Mouse (Mus musculus) lung, postnatal 0 days (tissue): ENCODE results near the gene Sh3gl2. TPM values are rescaled to one million over a fixed set of nuclear protein-coding genes. Genes with fewer than 3 reads are reported as not detected.

Experiments
- ATAC-seq: fragments of 200-750 bp; cut with Nextera tagmentation; 2 replicates; pipeline ENCODE4 v1.8.0; 2017; ENCODE audit warnings: moderate library complexity
- DNase-seq: peaks from one replicate; pipeline ENCODE4 v3.0.0-alpha.2; 2016; ENCODE audit warnings: low spot score
- H3K27ac ChIP-seq: fragments of 300-500 bp; sonication (generic); 2 replicates; pipeline ENCODE4 v1.5.1; 2014; ENCODE audit warnings: antibody characterized with exemption, mild to moderate bottlenecking, low read length, mixed read lengths
- H3K27me3 ChIP-seq: fragments of 300-500 bp; sonication (generic); replicated peaks from 2 replicates; pipeline ENCODE4 v1.6.1; 2014; ENCODE audit warnings: low read length, mixed read lengths; ENCODE audit not compliant: insufficient read depth
- H3K36me3 ChIP-seq: fragments of 300-500 bp; sonication (generic); 2 replicates; pipeline ENCODE4 v1.6.1; 2014; ENCODE audit warnings: low read length, mixed read lengths; ENCODE audit not compliant: insufficient read depth
- H3K4me1 ChIP-seq: fragments of 300-500 bp; sonication (generic); 2 replicates; pipeline ENCODE4 v1.6.1; 2014; ENCODE audit warnings: antibody characterized with exemption, low read depth, low read length, mixed read lengths; ENCODE audit not compliant: insufficient read depth
- H3K4me2 ChIP-seq: fragments of 300-500 bp; sonication (generic); replicated peaks from 2 replicates; pipeline ENCODE4 v1.6.1; 2014; ENCODE audit warnings: low read depth, mild to moderate bottlenecking, low read length, moderate library complexity, mixed read lengths
- H3K4me3 ChIP-seq: fragments of 300-500 bp; sonication (generic); 2 replicates; pipeline ENCODE4 v1.5.1; 2014; ENCODE audit warnings: low read depth, low read length
- H3K9ac ChIP-seq: fragments of 300-500 bp; sonication (generic); replicated peaks from 2 replicates; pipeline ENCODE4 v1.6.1; 2014; ENCODE audit warnings: low read depth, mild to moderate bottlenecking
- H3K9me3 ChIP-seq: fragments of 300-500 bp; sonication (generic); 2 replicates; pipeline ENCODE4 v1.6.1; 2016; ENCODE audit warnings: low read length, mixed read lengths
- CTCF ChIP-seq: IDR thresholded peaks from 2 replicates; pipeline ENCODE4 v1.5.1; 2016; ENCODE audit warnings: antibody characterized with exemption, mild to moderate bottlenecking
- EP300 ChIP-seq: IDR thresholded peaks from 2 replicates; pipeline ENCODE4 v1.6.1; 2016; ENCODE audit warnings: antibody characterized with exemption, mild to moderate bottlenecking, control low read depth
- WGBS: fragments of 180-500 bp; shearing (Covaris S2); extraction: QIAGEN DNeasy Blood & Tissue Kit; methylation state at CpG from one replicate; pipeline ENCODE4 v1.1.7; 2014; 5-methylcytosine and 5-hydroxymethylcytosine counted together
- polyA plus RNA-seq: library from polyadenylated mRNA; unstranded; fragments of >200 nt; fragmentation: Nextera tagmentation; extraction: Ambion mirVana; gene quantifications from 2 replicates; pipeline ENCODE4 v1.2.1, GENCODE M21; 2015

Sh3gl2 gene
- polyA plus RNA-seq, 1 experiment from 2014 or later, result 1.2 TPM

DNA sequence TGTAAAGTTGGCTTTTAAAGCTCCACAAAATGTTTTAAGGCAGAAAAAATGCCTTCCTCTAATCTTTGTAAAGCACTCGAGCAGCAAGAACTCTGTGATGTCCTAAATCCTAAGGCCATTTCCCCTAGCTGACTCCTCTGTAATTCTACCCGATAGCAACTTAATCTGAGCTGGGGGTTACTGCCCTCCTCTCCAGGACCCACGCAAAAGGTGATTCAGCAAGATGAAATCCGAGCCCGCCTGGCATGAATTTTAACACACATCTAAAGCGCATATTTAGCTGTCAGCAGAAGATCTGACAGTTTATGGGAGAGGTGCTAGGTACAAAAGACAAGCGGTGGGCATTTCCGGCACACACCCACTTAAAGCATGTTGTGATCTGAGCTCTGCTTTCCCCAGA is 229.8 kb downstream of the Sh3gl2 start:
- Histone ChIP-seq H3K27ac (no peak overlapping the region), H3K4me1 (no peaks in the 10 kb centered on the region), H3K4me3 (no peak overlapping the region), H3K9me3 (no peaks in the 10 kb centered on the region), H3K27me3 (no peaks in the 10 kb centered on the region), H3K9ac (no peak overlapping the region), H3K4me2 (no peak overlapping the region), H3K36me3 (no peaks in the 10 kb centered on the region)
- WGBS, result 25% methylated on average over 8 of the region's 8 CpGs
- TF ChIP-seq EP300 (no peak), CTCF (no peak)
- DNase-seq (no peak), ATAC-seq (no peak)

DNA sequence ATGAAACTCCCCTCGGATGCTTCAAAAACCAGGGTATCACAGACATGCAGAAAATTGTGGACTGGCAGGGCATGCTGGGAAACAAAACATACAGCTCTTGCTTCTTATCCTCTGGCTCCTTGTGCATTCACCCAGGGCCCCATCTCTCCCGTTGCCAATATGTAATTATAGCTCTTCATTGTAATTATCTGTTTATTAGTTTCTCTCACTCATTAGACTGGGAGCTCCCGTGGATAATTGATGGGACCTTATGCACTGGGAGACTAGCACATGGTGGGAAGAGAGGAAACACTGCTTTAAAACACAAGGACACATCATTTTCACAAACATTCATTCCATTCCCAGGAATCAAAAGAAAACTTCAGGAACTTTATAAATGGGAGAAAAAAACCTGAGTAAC is 233.9 kb downstream of the Sh3gl2 start:
- H3K27me3 ChIP-seq, result no peaks in the 10 kb centered on the region
- no peak overlapping the region for H3K27ac ChIP-seq
- 48% methylated on average over 3 of the region's 3 CpGs for WGBS
- H3K9ac ChIP-seq, result no peak overlapping the region
- H3K4me1 ChIP-seq, result no peaks in the 10 kb centered on the region
- no peaks in the 10 kb centered on the region for H3K36me3 ChIP-seq
- no peak for TF ChIP-seq CTCF
- TF ChIP-seq EP300, result no peak
- no peaks in the 10 kb centered on the region for H3K9me3 ChIP-seq
- H3K4me2 ChIP-seq, result no peak overlapping the region
- H3K4me3 ChIP-seq, result no peak overlapping the region
- DNase-seq, result no peak
- no peak for ATAC-seq

- Histone ChIP-seq H3K4me1 (no peaks in the 10 kb centered on the region), H3K27me3 (no peaks in the 10 kb centered on the region), H3K9ac (no peak overlapping the region), H3K4me2 (no peak overlapping the region), H3K36me3 (no peaks in the 10 kb centered on the region), H3K9me3 (no peaks in the 10 kb centered on the region), H3K4me3 (no peak overlapping the region), H3K27ac (no peak overlapping the region)
- ATAC-seq, result no peak
- TF ChIP-seq EP300 (no peak), CTCF (no peak)
- no peak for DNase-seq
- WGBS, result 90% methylated on average over 6 of the region's 6 CpGs
Measured at GRCm38 (mm10) chr4:85483586-85483985, 278.7 kb downstream of the Sh3gl2 start.

DNA sequence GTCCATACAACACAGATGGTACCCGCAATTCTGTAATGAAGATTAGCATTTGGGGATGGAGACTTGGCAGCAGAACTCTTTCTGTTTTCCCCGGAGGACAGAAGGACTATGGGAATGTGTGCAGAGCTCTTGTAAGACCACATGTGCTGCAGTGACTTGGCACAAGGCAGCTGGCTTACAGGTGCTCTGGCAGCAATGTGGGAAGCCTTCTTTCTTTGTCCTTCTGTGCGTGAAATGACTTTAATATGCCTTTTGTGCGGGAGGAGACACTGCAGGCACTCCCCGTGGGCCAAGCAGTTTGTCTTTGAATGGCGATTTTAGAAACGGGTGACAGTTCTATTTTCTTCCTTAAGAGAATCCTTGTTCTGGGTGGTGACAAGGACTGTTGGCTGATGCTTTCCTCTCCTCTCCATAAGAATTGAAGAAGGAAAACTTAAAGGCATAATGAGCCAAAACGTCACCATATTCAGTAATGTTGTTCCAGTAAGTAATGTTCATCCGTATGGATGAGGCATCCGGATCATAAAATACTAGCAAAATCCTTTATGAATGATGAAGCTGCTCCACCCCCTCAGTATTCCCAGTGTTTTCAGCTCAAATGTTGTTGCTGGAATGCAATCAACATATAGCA is 281.5 kb downstream of the Sh3gl2 start:
- Histone ChIP-seq H3K4me3 (no peak overlapping the region), H3K27me3 (no peaks in the 10 kb centered on the region), H3K4me1 (no peaks in the 10 kb centered on the region), H3K36me3 (no peaks in the 10 kb centered on the region), H3K4me2 (no peak overlapping the region), H3K9ac (no peak overlapping the region), H3K9me3 (no peaks in the 10 kb centered on the region), H3K27ac (no peak overlapping the region)
- DNase-seq (no peak), ATAC-seq (no peak)
- 75% methylated on average over 10 of the region's 10 CpGs for WGBS
- TF ChIP-seq EP300, result no peak
- no peak for TF ChIP-seq CTCF

GRCm38 (mm10) chr4:85505718-85506117 is 300.8 kb downstream of the Sh3gl2 start:
- H3K4me3 ChIP-seq, result no peak overlapping the region
- TF ChIP-seq CTCF, result no peak
- TF ChIP-seq EP300, result no peak
- H3K4me2 ChIP-seq, result no peak overlapping the region
- no peak overlapping the region for H3K27ac ChIP-seq
- H3K27me3 ChIP-seq, result no peaks in the 10 kb centered on the region
- 21% methylated on average over 3 of the region's 3 CpGs for WGBS
- no peaks in the 10 kb centered on the region for H3K9me3 ChIP-seq
- DNase-seq (peak; percentile 57), ATAC-seq (peak; percentile 59)
- no peak overlapping the region for H3K9ac ChIP-seq
- no peaks in the 10 kb centered on the region for H3K36me3 ChIP-seq
- no peaks in the 10 kb centered on the region for H3K4me1 ChIP-seq

DNA sequence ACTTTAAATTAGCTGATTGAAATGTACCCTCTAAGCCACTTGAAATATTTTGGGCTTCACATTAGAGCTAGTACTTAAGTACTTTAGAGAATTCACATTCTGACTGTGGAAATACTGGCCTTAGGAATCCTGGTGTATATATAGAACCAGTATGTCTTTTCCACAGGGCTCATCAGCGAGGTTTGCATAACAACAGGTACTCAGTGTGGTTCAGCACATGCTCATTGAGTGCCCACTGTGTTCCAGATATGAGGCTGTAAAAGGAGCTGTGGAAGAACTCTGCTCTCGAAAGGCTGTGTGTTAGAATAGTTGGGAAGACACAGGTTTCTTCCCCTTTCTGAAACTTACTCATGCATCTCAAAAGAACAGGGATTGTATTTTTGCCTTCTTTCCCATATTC is 302.1 kb downstream of the Sh3gl2 start:
- H3K36me3 ChIP-seq, result no peaks in the 10 kb centered on the region
- no peak overlapping the region for H3K4me2 ChIP-seq
- no peak overlapping the region for H3K27ac ChIP-seq
- no peaks in the 10 kb centered on the region for H3K9me3 ChIP-seq
- no peak overlapping the region for H3K4me3 ChIP-seq
- H3K27me3 ChIP-seq, result no peaks in the 10 kb centered on the region
- no peaks in the 10 kb centered on the region for H3K4me1 ChIP-seq
- ATAC-seq (no peak), DNase-seq (no peak)
- H3K9ac ChIP-seq, result no peak overlapping the region
- 54% methylated on average over 2 of the region's 2 CpGs for WGBS
- TF ChIP-seq CTCF (no peak), EP300 (no peak)

DNA sequence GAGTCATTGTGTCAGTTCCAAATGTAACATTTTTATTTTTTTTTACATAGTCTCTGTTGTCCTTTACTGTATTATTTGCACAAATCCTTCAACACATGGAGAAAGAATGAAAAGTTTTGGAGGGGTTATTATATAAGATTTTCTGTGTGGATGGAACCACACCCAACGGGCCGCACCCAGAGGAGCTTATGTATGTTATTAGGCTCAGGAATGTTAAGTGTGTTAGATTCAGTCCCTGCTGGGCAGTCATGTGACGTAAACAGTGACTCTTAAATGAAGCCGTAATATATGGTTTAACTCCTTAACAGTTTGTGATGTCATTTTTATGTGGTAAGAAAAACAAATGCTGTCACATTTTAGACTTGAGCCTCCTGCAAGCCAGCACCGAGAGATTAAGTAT is 302.6 kb downstream of the Sh3gl2 start:
- Histone ChIP-seq H3K36me3 (no peaks in the 10 kb centered on the region), H3K9ac (no peak overlapping the region), H3K9me3 (no peaks in the 10 kb centered on the region), H3K27ac (no peak overlapping the region), H3K4me3 (no peak overlapping the region), H3K4me2 (no peak overlapping the region), H3K27me3 (no peaks in the 10 kb centered on the region), H3K4me1 (no peaks in the 10 kb centered on the region)
- peak; percentile 45 for DNase-seq
- TF ChIP-seq CTCF (no peak), EP300 (peak; percentile 50; the same call in 1 of the 2 replicates)
- ATAC-seq, result peak; percentile 77
- WGBS, result 33% methylated on average over 5 of the region's 5 CpGs
